Mouse (Mus musculus) megakaryocyte-erythroid progenitor cell, adult 5-6 weeks (primary cell): Measurements from ENCODE around the gene Olfr1206. TPM values are rescaled to one million over a fixed set of nuclear protein-coding genes. Genes with fewer than 3 reads are reported as not detected.

Experiments
- ATAC-seq: replicated peaks from 2 replicates; pipeline ENCODE4 v1.8.0; 2016; ENCODE audit warnings: mild to moderate bottlenecking, inconsistent platforms; ENCODE audit not compliant: severe bottlenecking, poor library complexity, low FRiP score, low TSS enrichment
- total RNA-seq, 2 experiments: library from RNA; stranded (forward) in 1 of 2; stranded (reverse) in 1 of 2; fragments of 200-1000, 215-1000 nt in 1 of 2; fragments of >200 nt in 1 of 2; fragmentation: Nextera tagmentation in 1 of 2; gene quantifications; 2 replicates each; pipeline ENCODE4 v1.2.3; 2014 to 2017

Olfr1206 gene
- total RNA-seq (2014; fragmentation: Nextera tagmentation) (not detected in 2 replicates), total RNA-seq (2017) (not detected in 2 replicates)

GRCm38 (mm10) chr2:88862931-88863330 is at the start of gene Olfr1206:
Gene Olfr1206 (plus strand): TSS chr2:88863231.
- no peak for ATAC-seq

- ATAC-seq: no peak
Observed at GRCm38 (mm10) chr2:88814196-88814595, 48.8 kb upstream of the Olfr1206 start, which contains the start of gene Olfr1202. Gene Olfr1202 (plus strand): TSS chr2:88814496.

- no peak for ATAC-seq
Observed at GRCm38 (mm10) chr2:88829437-88829836, 33.6 kb upstream of the Olfr1206 start, which contains the start of gene Olfr1205. Gene Olfr1205 (plus strand): TSS chr2:88829737.

GRCm38 (mm10) chr2:88838477-88838876 is 24.6 kb upstream of the Olfr1206 start:
- ATAC-seq: no peak

DNA sequence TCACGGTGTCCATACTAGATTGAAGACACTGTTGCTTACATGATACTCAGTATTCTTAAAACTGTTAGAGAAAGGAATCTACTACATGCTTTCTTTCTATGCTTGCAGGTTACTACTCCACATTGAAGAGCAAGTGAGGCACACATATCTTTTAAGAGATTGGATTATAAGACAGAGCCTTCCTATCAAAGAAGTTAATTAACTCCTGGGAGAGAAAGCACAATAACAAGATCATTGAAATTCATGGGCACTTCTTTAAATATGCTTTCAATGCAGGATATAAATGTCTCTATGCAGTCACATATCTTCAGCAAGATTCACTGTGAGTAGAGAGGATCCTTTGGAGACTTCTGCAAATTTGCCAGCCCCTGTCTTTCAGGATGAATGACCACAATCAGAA is 14.0 kb upstream of the Olfr1206 start, which contains the start of gene Olfr1204:
TSS of gene Olfr1204 (plus strand) at position 301 of the 400 bp plus-strand sequence.
- ATAC-seq: no peak

DNA sequence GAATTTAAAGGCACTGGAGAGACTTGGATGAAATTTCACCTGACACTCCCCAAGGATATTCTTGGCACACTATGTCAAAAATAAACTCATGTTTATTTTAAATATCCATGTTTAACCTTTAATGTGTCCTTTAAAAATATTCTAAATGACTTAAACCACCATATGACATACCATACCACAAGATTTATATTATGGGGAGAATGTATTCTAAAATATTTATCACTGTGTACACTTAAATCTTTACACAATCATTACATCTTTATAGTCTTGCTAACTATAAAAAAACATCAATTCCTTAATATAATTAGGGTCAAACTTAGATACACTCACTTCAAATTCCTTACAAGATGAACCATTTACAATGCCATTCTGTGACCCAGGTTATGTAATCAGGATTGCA is 39.2 kb downstream of the Olfr1206 start, which contains the start of gene Olfr1208:
TSS of gene Olfr1208 (minus strand) at position 101 of the 400 bp plus-strand sequence.
- ATAC-seq: no peak

- no peak for ATAC-seq
Observed at GRCm38 (mm10) chr2:88915057-88915456, 52.0 kb downstream of the Olfr1206 start, which contains the start of gene Olfr1209. Gene Olfr1209 (minus strand): TSS chr2:88915157.

Other genes with a start within 250 kb of the Olfr1206 start
- gene Olfr1191-ps1, start 222.7 kb upstream of the Olfr1206 start, total RNA-seq (2014; fragmentation: Nextera tagmentation): not detected in 2 replicates
- not detected in 2 replicates for gene Olfr1191-ps1, start 222.7 kb upstream of the Olfr1206 start, total RNA-seq (2017)
- not detected in 2 replicates for gene Olfr1192-ps1, start 214.7 kb upstream of the Olfr1206 start, total RNA-seq (2014; fragmentation: Nextera tagmentation)
- gene Olfr1192-ps1, start 214.7 kb upstream of the Olfr1206 start, total RNA-seq (2017): not detected in 2 replicates
- not detected in 2 replicates for gene Olfr1193, start 187.6 kb upstream of the Olfr1206 start, total RNA-seq (2014; fragmentation: Nextera tagmentation)
- not detected in 2 replicates for gene Olfr1193, start 187.6 kb upstream of the Olfr1206 start, total RNA-seq (2017)
- not detected in 2 replicates for gene Olfr1195, start 174.0 kb upstream of the Olfr1206 start, total RNA-seq (2014; fragmentation: Nextera tagmentation)
- gene Olfr1195, start 174.0 kb upstream of the Olfr1206 start, total RNA-seq (2017): not detected in 2 replicates
- not detected in 2 replicates for gene Olfr1196, start 158.6 kb upstream of the Olfr1206 start, total RNA-seq (2014; fragmentation: Nextera tagmentation)
- not detected in 2 replicates for gene Olfr1196, start 158.6 kb upstream of the Olfr1206 start, total RNA-seq (2017)
- not detected in 2 replicates for gene Olfr1197, start 130.9 kb upstream of the Olfr1206 start, total RNA-seq (2014; fragmentation: Nextera tagmentation)
- not detected in 2 replicates for gene Olfr1197, start 130.9 kb upstream of the Olfr1206 start, total RNA-seq (2017)
- not detected in 2 replicates for gene Olfr1198, start 111.9 kb upstream of the Olfr1206 start, total RNA-seq (2014; fragmentation: Nextera tagmentation)
- gene Olfr1198, start 111.9 kb upstream of the Olfr1206 start, total RNA-seq (2017): not detected in 2 replicates
- gene Olfr1199, start 102.8 kb upstream of the Olfr1206 start, total RNA-seq (2014; fragmentation: Nextera tagmentation): not detected in 2 replicates
- gene Olfr1199, start 102.8 kb upstream of the Olfr1206 start, total RNA-seq (2017): not detected in 2 replicates
- not detected in 2 replicates for gene Olfr1200, start 92.7 kb upstream of the Olfr1206 start, total RNA-seq (2014; fragmentation: Nextera tagmentation)
- not detected in 2 replicates for gene Olfr1200, start 92.7 kb upstream of the Olfr1206 start, total RNA-seq (2017)
- gene Olfr1201, start 70.2 kb upstream of the Olfr1206 start, total RNA-seq (2014; fragmentation: Nextera tagmentation): not detected in 2 replicates
- gene Olfr1201, start 70.2 kb upstream of the Olfr1206 start, total RNA-seq (2017): not detected in 2 replicates
- gene Olfr1202, start 48.7 kb upstream of the Olfr1206 start, total RNA-seq (2014; fragmentation: Nextera tagmentation): not detected in 2 replicates
- gene Olfr1202, start 48.7 kb upstream of the Olfr1206 start, total RNA-seq (2017): not detected in 2 replicates
- gene Olfr1205, start 33.5 kb upstream of the Olfr1206 start, total RNA-seq (2014; fragmentation: Nextera tagmentation): not detected in 2 replicates
- gene Olfr1205, start 33.5 kb upstream of the Olfr1206 start, total RNA-seq (2017): not detected in 2 replicates
- not detected in 2 replicates for gene Olfr1204, start 13.9 kb upstream of the Olfr1206 start, total RNA-seq (2014; fragmentation: Nextera tagmentation)
- gene Olfr1204, start 13.9 kb upstream of the Olfr1206 start, total RNA-seq (2017): not detected in 2 replicates
- gene Olfr1208, start 39.1 kb downstream of the Olfr1206 start, total RNA-seq (2014; fragmentation: Nextera tagmentation): not detected in 2 replicates
- not detected in 2 replicates for gene Olfr1208, start 39.1 kb downstream of the Olfr1206 start, total RNA-seq (2017)
- not detected in 2 replicates for gene Olfr1209, start 51.9 kb downstream of the Olfr1206 start, total RNA-seq (2014; fragmentation: Nextera tagmentation)
- gene Olfr1209, start 51.9 kb downstream of the Olfr1206 start, total RNA-seq (2017): not detected in 2 replicates
- gene Olfr1211, start 74.9 kb downstream of the Olfr1206 start, total RNA-seq (2014; fragmentation: Nextera tagmentation): not detected in 2 replicates
- not detected in 2 replicates for gene Olfr1211, start 74.9 kb downstream of the Olfr1206 start, total RNA-seq (2017)
- not detected in 2 replicates for gene Olfr1212, start 90.7 kb downstream of the Olfr1206 start, total RNA-seq (2014; fragmentation: Nextera tagmentation)
- gene Olfr1212, start 90.7 kb downstream of the Olfr1206 start, total RNA-seq (2017): not detected in 2 replicates
- gene Gm13762, start 117.0 kb downstream of the Olfr1206 start, total RNA-seq (2014; fragmentation: Nextera tagmentation): not detected in 2 replicates
- not detected in 2 replicates for gene Gm13762, start 117.0 kb downstream of the Olfr1206 start, total RNA-seq (2017)
- gene Olfr1214, start 129.4 kb downstream of the Olfr1206 start, total RNA-seq (2014; fragmentation: Nextera tagmentation): not detected in 2 replicates
- gene Olfr1214, start 129.4 kb downstream of the Olfr1206 start, total RNA-seq (2017): not detected in 2 replicates
- gene Olfr1215, start 143.7 kb downstream of the Olfr1206 start, total RNA-seq (2014; fragmentation: Nextera tagmentation): not detected in 2 replicates
- not detected in 2 replicates for gene Olfr1215, start 143.7 kb downstream of the Olfr1206 start, total RNA-seq (2017)
- not detected in 2 replicates for gene Olfr1216, start 155.1 kb downstream of the Olfr1206 start, total RNA-seq (2014; fragmentation: Nextera tagmentation)
- not detected in 2 replicates for gene Olfr1216, start 155.1 kb downstream of the Olfr1206 start, total RNA-seq (2017)
- not detected in 2 replicates for gene Olfr1217, start 168.8 kb downstream of the Olfr1206 start, total RNA-seq (2014; fragmentation: Nextera tagmentation)
- gene Olfr1217, start 168.8 kb downstream of the Olfr1206 start, total RNA-seq (2017): not detected in 2 replicates
- gene Olfr1218, start 198.0 kb downstream of the Olfr1206 start, total RNA-seq (2014; fragmentation: Nextera tagmentation): not detected in 2 replicates
- not detected in 2 replicates for gene Olfr1218, start 198.0 kb downstream of the Olfr1206 start, total RNA-seq (2017)
- not detected in 2 replicates for gene Olfr1219, start 220.3 kb downstream of the Olfr1206 start, total RNA-seq (2014; fragmentation: Nextera tagmentation)
- not detected in 2 replicates for gene Olfr1219, start 220.3 kb downstream of the Olfr1206 start, total RNA-seq (2017)
- gene Olfr1220, start 243.6 kb downstream of the Olfr1206 start, total RNA-seq (2014; fragmentation: Nextera tagmentation): not detected in 2 replicates
- not detected in 2 replicates for gene Olfr1220, start 243.6 kb downstream of the Olfr1206 start, total RNA-seq (2017)